Mouse (Mus musculus) spleen, adult 18-20 months (tissue): ENCODE measurements around the gene Srsf10.

Experiments
- DNase-seq, 2 experiments: peaks; one replicate each; pipeline ENCODE4 v3.0.0; 2022; ENCODE audit warnings: mixed read lengths in 2 of 2

Gene Srsf10

DNA sequence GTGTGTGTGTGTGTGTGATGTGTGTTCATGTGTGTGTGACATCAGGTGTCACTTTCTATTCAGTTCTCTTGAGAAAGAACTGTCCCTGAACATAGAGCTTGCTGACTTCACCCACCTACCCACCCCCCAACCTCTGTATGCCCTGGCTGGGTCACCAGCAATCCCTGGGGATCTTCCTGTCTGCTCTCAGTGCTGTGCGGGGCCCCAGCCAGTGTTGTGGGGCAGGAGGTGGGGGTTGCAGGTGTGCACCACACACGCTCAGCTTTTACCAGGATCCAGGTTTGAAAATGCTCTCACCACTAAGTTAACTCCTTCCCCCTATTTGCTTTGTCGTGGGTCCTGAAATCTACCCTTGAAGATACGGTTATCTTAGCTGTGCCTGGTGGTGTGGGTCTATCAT lies 30.6 kb downstream of the Srsf10 start:
- peak in 1 of 2 experiments; percentile 0 for DNase-seq

DNA sequence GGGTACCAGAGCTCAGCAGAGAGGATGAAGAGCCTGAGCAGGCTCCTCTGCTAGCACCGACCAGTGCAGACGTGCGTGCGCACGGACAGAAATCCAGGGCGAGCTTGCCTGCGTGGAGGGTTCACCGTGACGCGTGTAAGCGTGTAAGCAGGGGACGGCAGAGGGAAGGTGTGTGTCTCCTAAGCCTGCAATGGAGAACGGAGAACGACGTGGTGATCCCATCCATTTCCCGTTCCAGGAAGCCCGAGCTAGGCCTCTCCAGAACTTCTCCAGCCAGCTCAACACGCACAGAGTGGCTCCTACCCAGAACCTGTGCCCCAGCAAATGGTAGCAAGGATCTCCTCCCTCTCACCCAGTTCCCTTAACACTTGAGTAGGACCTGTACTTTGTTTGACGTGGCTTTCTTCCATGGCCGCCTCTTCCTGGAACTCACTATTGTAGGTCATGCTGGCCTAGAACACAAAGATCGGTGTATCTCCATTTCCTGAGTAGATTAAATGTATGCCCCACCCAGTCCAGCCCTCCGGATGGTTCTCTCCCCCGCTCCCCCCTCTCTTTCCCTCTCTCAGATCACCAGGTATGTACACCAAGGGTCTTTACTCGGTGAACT lies 33.0 kb downstream of the Srsf10 start:
- DNase-seq = no peak

DNA sequence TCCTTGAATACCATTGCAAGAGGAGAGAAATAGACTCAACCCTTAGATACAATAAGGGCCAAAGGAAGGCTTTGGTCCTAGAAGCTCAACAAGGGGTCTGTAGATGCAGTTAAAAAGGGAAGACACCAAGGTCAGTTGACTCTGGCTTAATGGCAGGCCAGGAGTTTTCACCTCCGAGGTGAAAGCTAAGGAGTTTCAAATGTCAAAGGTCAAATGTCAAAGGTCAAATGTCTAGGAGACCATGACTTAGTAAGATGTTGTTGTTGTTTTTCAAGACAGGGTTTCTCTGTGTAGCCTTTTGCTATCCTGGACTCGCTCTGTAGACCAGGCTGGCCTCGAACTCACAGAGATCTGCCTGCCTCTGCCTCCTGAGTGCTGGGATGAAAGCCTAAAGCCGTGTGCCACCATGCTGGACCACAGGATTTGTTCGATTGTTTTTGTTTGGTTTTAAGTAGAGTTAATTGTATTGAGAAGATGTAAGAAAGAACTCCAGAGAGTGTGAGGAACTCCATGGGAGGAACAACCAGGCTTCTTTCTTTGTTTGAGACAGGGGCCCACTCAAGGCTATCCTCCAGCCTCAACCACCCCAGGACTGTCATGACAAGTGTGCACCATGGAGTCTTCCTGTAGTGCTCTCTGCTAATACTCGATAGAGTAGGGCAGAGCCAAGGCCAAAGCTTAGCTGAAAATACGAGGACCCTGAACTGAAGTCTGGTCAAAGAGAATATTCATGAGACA lies 33.8 kb downstream of the Srsf10 start:
- no peak for DNase-seq

DNA sequence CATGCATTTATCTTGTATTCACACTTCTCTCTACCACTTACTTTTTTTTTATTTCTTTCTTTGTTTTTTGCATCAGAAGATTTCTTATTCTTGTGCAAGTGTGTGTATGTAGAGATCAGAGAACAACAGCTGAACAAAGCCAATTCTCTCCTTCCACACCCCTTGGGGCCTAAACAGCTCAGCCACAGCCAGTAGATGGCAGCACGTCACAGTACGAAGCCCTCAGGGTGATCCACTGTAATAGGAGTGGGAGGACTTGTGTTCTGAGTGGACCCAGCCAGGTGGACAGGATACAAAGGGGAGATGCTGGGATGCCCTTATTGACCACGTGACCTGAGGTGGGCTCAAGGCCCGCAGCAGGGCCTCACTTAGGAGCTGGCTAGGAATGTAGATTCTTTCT lies 34.3 kb downstream of the Srsf10 start:
- DNase-seq = peak; percentile 70 to 82

DNA sequence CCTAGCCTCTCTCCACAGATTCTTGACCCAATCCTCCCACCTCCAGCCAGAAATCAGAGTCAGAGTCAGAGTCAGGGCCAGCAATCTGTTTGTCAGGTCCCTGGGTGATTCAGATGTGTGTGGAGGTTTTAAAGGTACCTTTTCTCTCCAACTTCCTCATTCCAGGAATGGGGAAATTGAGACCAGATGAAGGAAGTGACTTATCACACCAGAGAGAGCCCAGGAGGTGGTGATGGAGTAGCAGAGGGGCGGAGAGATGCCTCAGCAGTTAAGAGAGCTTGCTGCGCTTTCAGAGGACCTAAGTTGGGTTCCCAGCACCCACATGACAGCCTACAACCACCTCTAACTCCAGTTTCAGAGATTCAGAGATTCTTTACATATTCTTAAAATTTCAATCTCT lies 36.0 kb downstream of the Srsf10 start:
- DNase-seq = no peak

DNA sequence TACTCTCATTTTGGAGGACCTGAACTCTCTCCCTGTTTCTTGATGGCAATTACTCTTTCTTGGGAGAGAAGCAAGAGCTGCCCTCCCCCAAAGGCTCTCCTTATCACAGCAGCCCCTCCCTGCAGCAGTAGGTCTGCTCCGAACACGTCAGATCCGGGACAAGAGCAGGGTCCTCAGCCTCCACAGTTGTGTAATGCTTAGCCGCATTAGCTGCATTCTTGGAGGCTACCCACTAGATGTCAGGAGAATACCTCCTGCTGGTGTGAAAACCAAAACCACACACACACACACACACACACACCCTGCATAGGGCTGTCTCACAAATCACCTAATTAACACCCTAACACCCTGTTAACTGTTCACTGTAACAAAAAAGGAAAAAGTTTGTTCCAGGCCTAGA lies 37.3 kb downstream of the Srsf10 start:
- no peak for DNase-seq

DNA sequence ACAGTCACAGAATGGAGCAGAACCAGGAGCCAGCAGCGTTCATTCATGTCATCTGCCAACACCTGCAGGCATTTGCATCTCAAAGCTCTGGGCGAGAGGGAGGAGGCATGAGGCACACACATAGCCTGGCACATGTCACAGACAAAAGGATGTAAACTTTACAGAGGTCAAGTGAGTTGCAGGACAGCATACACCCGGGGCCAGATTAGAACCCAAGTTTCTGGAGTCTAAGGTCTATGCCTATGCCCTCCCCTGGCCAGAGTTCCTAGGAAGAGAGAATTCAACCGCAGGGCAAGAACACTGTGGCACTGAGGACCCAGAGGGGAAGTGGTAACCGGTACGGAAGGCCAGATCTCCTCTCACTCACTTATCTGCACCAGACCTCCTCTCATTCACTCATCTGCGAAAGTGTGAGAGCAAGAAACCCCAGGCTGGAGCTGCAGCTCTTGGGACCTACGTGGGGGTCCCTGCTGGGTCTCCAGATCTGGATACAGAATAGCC lies 39.6 kb downstream of the Srsf10 start, which contains the start of gene Cnr2:
TSS of gene Cnr2 (plus strand) at position 324 of the 501 bp plus-strand sequence.
- peak; percentile 49 to 60 for DNase-seq

DNA sequence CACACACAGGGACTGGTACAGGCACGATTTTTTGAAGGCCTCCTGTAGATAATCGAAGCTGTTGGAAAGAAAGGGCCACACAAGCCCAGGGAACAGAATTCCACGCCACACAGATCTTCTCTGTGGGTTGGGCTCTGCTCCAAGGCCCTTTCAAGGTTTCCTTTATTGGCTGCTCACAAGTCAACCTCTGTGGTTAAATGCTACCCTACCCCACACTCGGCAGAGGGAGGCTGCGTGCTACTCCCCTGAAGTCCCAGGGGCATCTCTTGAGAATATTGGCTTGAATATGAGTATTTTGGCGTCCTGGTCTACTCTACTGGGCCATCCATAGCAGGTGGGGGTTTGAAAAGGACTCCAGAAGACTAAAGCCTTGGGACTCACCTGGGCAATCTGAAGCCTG lies 40.6 kb downstream of the Srsf10 start:
- no peak for DNase-seq

DNA sequence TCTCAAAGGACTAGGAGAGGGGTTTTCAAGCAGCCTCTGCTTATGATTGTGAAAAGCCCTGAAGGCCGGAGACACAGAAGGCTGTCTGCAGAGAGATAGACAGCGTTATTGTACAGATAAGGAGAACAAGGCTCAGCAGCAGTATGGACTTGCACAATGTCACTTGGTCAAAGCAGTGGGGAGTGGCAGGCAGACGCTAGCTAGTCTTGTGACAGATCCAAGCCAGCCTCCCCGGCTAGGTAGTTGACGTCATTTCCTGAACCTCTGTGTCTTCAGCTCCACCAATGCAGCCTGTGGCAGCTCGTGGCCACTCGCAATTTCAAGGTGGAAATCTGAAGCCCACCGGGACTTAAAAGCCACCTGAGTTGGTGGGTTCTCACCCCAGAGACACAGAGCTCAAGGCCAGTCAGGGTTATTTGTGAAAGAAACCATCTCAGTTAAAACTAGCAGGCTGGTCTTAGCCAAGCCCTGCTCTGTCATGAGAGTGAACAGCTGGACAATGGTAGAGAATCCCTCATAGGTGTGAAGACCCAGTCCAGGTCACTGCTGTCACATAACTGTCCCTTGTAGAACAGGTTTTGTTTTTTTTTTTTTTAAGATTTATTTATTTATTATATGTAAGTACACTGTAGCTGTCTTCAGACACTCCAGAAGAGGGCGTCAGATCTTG lies 43.0 kb downstream of the Srsf10 start:
- DNase-seq = peak in 1 of 2 experiments; percentile 65

DNA sequence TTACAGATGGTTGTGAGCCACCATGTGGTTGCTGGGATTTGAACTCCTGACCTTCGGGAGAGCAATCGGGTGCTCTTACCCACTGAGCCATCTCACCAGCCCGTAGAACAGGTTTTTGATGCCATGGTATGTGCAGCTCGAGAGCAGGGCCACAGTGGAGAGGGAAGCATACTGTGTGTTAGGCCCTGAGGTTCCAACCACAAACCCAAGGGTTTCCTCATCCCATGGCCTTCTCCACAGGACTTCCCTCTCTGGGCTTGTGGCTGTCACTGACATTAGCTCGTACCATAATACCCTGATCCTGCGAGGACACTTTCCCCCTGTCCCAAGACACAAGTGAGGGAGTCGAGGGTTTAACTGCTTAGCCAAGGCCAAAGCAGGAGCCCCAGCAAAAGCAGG lies 43.5 kb downstream of the Srsf10 start:
- DNase-seq = no peak

DNA sequence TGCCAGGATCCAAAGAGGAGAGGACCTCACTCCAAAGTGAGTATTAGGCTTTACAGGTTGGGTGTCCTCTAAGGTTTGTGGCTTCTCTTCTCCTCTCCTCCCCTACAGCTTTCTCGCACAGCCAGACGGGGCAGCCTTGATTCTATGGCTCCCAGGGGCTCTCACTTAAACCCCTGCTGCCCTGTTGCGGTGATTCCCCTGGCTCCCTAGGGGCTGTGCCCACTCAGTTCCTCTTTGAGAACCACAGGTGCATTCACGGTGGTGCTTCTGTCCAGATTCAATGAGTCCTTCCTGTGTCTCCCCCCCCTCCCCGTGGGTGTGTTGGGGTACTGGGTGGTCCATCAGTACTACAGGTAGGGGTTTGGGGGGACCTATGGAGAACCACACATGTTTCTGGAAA lies 44.5 kb downstream of the Srsf10 start:
- DNase-seq = peak; percentile 77 to 83

DNA sequence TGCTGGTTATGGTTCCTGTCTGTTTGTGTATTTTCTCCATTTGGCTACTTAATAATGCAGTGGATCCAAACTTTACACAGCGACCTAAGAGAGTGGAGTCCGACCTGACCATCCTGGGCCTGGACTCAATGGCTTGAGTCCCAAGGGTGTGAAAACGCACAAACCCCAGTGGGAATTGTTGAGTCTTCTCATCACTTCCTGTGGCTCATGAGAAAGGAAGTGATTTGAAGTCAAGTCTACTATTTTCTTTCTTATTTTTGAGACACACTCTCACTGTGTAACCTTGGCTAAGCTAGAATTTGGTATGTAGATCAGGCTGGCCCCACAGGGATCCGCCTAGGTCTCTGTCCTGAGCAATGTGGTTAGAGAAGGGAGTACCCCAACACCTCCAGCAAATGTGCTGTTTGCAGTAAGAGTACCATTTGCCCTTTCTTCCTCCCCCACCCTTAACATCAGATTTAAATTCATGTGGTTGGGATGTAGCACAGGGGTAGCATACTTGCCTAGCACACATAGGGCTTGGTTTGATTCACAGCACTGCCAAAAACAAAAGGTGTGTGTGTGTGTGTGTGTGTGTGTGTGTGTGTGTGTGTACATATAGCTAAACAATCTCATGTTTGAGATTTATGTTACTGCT lies 47.2 kb downstream of the Srsf10 start:
- DNase-seq = no peak

DNA sequence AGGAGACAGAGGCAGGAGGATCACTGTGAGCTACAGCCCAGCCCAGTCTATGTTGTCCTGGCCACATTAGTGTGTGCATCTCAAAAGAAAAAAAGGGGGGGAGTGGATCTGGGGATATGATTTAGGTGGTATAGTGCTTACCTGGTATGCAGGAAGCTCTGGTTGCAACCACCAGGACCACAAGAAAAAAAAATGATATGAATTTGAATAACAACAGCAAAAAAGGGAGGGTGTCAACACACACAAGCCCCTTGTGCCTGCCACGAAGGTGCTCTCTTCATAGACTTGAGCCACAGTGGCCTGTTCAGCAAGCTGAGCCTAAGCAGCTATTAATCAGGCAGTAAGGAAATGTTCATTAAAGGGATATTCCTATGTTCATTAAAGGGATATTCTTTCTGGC lies 49.3 kb downstream of the Srsf10 start:
- no peak for DNase-seq

DNA sequence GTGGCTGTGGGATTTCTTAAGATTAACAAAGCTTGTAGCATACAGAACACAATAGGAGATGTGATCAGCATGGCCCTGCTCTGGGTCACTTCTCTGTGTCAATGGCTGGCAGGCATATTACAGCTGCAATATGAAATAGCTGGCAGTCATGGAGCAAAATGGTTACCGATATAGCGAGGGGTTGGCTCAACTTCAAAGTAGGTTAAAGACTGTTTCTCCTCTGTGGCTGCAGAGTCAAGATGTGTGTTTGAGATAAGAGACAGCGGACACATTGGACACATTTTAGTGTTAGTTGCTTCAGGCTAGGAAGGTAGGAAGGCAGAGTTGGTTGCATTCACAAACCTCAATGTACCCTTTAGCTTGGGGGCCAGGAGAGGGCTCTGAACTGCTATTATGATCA lies 51.1 kb downstream of the Srsf10 start:
- DNase-seq = no peak

DNA sequence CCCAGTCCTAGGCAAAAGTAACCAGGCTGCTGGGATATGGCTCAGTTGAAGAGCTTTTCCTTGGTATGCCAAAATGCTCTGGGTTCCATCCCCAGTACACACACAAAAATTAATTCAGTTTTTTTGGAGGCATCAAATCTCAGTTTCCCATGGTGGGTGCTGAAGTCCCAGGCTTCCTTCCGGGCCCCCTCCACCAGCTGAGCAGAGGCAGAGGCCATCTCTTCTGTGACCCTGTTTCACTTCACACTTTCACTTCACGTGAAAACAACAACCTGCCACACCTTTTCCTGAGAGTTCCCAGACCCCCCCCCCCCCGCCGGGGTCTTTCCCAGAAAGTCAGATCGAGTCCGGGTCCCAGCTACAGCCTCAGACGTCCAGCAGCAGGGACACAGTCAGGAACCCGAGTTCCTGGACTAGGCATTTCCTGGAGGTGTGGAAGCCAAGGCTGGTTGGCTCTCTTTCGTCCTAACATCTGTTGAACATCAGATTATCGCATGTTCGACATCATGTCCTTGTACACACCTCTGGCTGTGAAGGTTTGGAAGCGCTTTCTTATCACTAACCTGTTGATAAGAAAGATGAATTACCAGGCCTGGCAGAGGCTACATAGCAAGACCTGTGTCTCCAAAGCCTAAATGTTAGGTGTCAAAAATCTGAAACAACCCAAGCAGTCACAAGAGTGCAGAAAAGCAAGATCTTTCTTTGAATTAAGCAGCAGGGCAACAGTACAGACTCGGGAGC lies 53.9 kb downstream of the Srsf10 start:
- DNase-seq = no peak

DNA sequence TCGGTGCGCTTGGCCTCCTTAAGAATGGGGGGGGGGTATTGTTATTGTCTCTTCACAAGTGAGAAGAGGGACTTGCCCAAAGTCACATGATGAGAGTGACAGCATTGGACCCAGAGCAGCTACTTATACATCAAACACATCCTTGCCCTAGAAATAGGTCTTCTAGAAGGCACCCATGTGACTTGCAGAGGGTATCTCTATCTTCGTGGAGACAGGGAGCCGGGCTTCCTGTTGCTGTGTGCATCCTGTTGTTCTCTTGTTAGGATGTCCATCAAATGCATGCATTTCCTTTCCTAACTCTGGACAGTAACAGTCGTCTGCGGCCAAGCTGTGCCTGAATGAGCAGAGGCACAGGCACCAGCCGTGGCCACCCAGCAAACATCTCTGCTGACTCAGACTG lies 56.0 kb downstream of the Srsf10 start:
- no peak for DNase-seq

DNA sequence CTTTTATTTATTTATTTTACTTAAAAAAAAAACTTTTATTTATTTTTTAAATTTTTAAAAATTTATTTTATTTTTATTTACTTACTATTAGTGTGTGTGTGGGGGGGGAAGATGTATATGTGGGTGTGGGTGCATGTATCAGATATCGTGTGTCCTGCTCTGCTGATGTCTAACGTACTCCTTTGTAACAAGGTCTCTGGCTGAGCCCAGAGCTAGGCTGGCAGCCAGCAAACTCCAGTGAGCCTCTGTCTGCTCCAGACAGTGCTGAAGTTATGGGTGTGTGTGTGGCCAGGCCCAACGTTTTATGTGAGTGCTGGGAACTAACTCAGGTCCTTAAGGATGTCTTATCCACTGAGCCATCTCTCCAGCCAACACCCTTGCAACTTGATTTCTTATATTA lies 56.6 kb downstream of the Srsf10 start:
- DNase-seq = no peak

DNA sequence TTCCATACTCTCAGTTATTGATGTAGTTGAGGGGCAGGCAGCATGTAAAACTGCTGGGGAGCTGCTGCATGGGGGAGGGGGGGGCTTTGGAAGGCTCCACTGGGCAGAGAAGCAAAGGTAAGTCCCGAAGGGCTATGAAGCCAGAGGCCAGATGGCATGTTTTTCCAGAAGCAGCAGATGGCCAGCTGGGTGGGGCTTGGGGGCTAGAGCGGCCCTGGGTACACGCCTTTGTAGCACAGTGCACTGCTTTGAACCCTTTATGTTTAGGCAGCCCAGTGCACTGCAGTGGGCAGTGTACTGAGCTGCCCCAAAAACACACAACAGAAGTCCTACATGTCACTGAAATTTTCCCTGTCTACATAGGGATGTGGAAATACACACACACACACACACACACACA lies 57.3 kb downstream of the Srsf10 start:
- DNase-seq = no peak

DNA sequence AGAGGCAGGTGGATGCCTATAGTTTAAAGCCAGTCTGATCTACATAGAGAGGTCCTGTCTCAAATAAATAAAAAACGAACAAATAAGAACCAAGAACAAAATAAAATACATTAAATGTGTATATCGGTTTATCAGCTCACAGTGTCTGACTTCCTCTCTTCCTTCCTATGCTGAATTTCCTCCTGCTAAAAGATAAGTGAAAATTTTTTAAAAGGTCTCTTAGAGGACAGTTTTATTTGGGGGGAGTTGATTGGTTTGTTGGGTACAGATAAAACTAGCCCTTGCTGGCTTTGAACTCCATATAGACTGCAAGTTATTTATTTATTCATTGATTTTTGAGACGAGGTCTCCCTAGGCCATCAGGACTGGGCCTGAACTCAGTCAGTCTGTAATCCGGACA lies 57.9 kb downstream of the Srsf10 start:
- DNase-seq = no peak

DNA sequence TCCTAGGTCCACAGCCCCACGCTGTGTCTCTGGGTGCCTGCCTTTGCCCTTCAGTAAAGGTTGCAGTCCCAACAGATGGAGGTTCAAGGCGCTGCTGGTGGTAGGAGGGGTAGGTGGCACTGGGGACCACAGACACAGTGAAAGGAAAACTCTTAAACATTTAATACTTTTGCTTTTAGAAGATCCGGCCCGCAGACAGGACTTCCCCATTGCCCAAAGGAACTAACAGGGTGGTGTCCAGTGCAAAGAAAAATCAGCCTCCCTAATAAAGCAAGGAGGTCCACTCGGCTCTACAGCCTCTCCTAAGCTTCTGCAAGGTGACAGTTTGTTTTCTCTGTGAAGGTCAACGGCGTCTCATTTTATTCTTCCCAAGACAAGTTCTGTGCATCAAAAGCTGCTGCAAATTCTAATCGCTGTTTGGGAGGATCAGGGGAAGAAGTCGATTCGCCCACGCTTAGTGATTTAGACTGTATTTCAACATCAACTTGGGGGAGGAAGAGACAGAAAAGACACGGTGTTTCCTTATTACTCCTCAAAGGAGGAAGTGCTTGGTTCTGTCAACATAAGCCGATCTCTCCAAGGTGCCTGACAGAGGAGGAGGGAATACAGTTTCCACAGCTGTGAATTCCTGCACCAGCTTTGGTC lies 63.2 kb downstream of the Srsf10 start:
- no peak for DNase-seq

DNA sequence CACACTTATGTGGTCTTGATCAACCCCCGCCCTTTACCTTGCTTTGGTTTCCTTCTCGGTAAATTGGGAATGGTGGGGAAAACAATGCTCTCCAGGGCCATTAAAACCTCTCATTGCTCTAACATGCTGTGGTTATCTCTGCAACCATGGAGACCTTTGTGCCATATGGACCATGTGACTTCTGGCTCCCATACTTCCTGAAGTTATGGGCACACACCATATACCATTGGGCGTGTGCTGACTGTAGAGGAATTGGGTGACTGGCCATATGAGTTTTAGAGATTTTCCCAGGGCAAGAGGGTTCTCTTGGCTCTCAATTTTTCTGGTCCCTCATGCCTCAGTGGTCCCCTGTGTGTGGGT lies 63.7 kb downstream of the Srsf10 start:
- DNase-seq = no peak
